Mouse (Mus musculus) thymus, adult 2 months (tissue): ENCODE measurements around the gene Psg16.

Experiments
- CTCF ChIP-seq: fragments of 200-500 bp; IDR thresholded peaks from 2 replicates; pipeline ENCODE4 v1.5.1; 2012; ENCODE audit warnings: mild to moderate bottlenecking, control low read depth, low read length, moderate library complexity, borderline replicate concordance; ENCODE audit not compliant: control insufficient read depth, poor library complexity, insufficient read depth; ENCODE audit errors: extremely low read depth
- POLR2A ChIP-seq: fragments of 200-500 bp; IDR thresholded peaks from 2 replicates; pipeline ENCODE4 v1.6.1; 2012; ENCODE audit warnings: mild to moderate bottlenecking, low read length, control low read depth, moderate library complexity; ENCODE audit not compliant: control insufficient read depth, poor library complexity, insufficient read depth; ENCODE audit errors: extremely low read depth

DNA sequence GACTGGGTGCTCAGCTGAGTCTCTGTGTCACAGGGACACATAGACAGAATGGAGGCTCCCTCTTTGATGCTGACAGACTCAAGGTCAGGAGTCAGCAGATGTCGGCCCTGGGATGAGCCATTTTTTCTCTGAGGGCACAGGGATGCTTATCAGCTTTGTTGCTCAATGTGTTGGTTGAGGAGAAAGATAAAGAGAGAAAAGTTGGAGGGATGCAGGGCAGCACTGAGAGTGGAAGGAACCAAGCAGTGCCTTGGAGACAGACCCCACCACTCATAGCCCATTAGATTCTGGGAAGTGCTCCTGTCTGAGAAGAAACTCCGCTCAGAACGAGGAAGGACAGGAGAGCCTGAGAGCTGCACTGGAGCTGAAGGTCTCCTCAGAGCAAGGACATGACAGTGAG lies 13.9 kb downstream of the Psg16 start:
- no peak for TF ChIP-seq CTCF
- TF ChIP-seq POLR2A = no peak
